Mouse (Mus musculus) C2C12 (cell line): ENCODE data around the gene B3galt4.

Source experiments
- CTCF ChIP-seq: IDR thresholded peaks from one replicate; pipeline ENCODE4 v1.5.1; 2011; ENCODE audit not compliant: control insufficient read depth, insufficient read depth, insufficient read length
- FOSL1 ChIP-seq: IDR thresholded peaks from one replicate; pipeline ENCODE4 v1.8.0; 2011; ENCODE audit warnings: mild to moderate bottlenecking, low read length; ENCODE audit not compliant: poor library complexity, insufficient read depth, severe bottlenecking
- MAX ChIP-seq: IDR thresholded peaks from one replicate; pipeline ENCODE4 v1.6.1; 2011; ENCODE audit warnings: mild to moderate bottlenecking, control low read depth
- MYOD1 ChIP-seq: IDR thresholded peaks from one replicate; pipeline ENCODE4 v1.6.1; 2011; ENCODE audit warnings: low read depth; ENCODE audit not compliant: control insufficient read depth, insufficient read length
- MYOG ChIP-seq: IDR thresholded peaks from one replicate; pipeline ENCODE4 v1.6.1; 2011; ENCODE audit not compliant: control insufficient read depth, insufficient read length; ENCODE audit errors: extremely low read depth
- USF1 ChIP-seq: IDR thresholded peaks from one replicate; pipeline ENCODE4 v1.6.1; 2011; ENCODE audit warnings: low read depth, mild to moderate bottlenecking, control low read depth, moderate library complexity

- TF ChIP-seq MAX (no peak), CTCF (no peak), MYOD1 (no peak), USF1 (no peak), FOSL1 (no peak), MYOG (no peak)
These were observed 3.6 kb upstream of the B3galt4 start for GRCm38 (mm10) chr17:33954646-33955554.
